8 mouse cellular contexts compared by ENCODE assay signal in the genomic region with DNA sequence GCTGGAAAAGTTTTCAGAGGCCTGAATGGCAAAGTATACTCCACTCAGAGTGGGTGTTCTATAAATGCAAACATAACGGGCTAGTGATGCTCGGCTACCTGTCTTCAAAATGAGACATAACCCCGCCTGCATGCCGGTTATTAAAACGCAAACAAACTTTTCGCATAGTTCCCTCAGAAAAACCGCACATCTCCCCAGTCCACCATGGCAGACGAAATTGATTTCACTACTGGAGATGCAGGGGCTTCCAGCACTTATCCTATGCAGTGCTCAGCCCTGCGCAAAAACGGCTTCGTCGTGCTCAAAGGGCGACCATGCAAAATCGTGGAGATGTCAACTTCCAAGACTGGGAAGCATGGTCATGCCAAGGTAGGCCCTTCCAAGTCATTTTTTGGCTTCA. TPM values are rescaled to one million over a fixed set of nuclear protein-coding genes. Genes with fewer than 3 reads are reported as not detected.
A peak's percentile ranks its signal among the peaks of the same experiment; 100 is the strongest.
DNase-seq lines count a peak whose midpoint lies in the region; ATAC-seq and TF ChIP-seq lines count a peak whose summit lies in the region.

No protein-coding gene starts in this region.

- TF ChIP-seq CTCF in cortical plate, adult 2 months (IDR thresholded peaks at IDR 0.05; ENCODE audit: extremely low read depth, insufficient read depth, low read length), result no peak

- H3K9me3 ChIP-seq in heart, embryonic 15.5 days (replicated peaks), result no peaks in the 10 kb centered on the region
- no peaks in the 10 kb centered on the region for H3K9me3 ChIP-seq in hindbrain, embryonic 15.5 days
- H3K9me3 ChIP-seq in midbrain, embryonic 15.5 days, result no peaks in the 10 kb centered on the region

- no peak overlapping the region for H3K27ac ChIP-seq in heart, embryonic 15.5 days
- H3K27ac ChIP-seq in cortical plate, adult 2 months (ENCODE audit: insufficient read depth, low read length), result no peak overlapping the region
- no peak overlapping the region for H3K27ac ChIP-seq in hindbrain, embryonic 15.5 days (replicated peaks)
- H3K27ac ChIP-seq in midbrain, embryonic 15.5 days, result no peak overlapping the region

- H3K4me3 ChIP-seq in heart, embryonic 15.5 days, result peak overlapping the region; percentile 68
- peak overlapping the region; percentile 11 for H3K4me3 ChIP-seq in cortical plate, adult 2 months (ENCODE audit: insufficient read depth, low read length)
- peak overlapping the region; percentile 59 for H3K4me3 ChIP-seq in hindbrain, embryonic 15.5 days
- H3K4me3 ChIP-seq in midbrain, embryonic 15.5 days, result peak overlapping the region; percentile 77

- no peak for DNase-seq in heart, postnatal 4 days
- no peak for DNase-seq in gastrocnemius, postnatal 25 days
- DNase-seq in layer of hippocampus, adult 18-20 months (ENCODE audit: low spot score in 2 of 2), result no peak
- no peak for DNase-seq in ovary, postnatal 10 days (ENCODE audit: low spot score)

- peak overlapping the region; percentile 70 for H3K9ac ChIP-seq in heart, embryonic 15.5 days
- peak overlapping the region; percentile 58 for H3K9ac ChIP-seq in hindbrain, embryonic 15.5 days
- H3K9ac ChIP-seq in midbrain, embryonic 15.5 days, result peak overlapping the region; percentile 73; the same call in 1 of the 2 replicates

- no peaks in the 10 kb centered on the region for H3K27me3 ChIP-seq in heart, embryonic 15.5 days
- H3K27me3 ChIP-seq in hindbrain, embryonic 15.5 days, result 0 out of 2 replicates have a peak, but pooled peaks cover 2% of the 10 kb centered on the region
- H3K27me3 ChIP-seq in midbrain, embryonic 15.5 days (replicated peaks), result no peaks in the 10 kb centered on the region

- no peak for TF ChIP-seq POLR2A in cortical plate, adult 2 months (IDR thresholded peaks at IDR 0.05; ENCODE audit: extremely low read depth, insufficient read depth, low read length)

- H3K4me1 ChIP-seq in heart, embryonic 15.5 days (replicated peaks), result peaks cover 14% of the 10 kb centered on the region; the same call in 1 of the 2 replicates
- 0 out of 2 replicates have a peak, but pooled peaks cover 1% of the 10 kb centered on the region for H3K4me1 ChIP-seq in cortical plate, adult 2 months (ENCODE audit: control insufficient read depth, insufficient read depth, low read length)
- peaks cover 13% of the 10 kb centered on the region for H3K4me1 ChIP-seq in hindbrain, embryonic 15.5 days (replicated peaks)
- peaks cover 11% of the 10 kb centered on the region for H3K4me1 ChIP-seq in midbrain, embryonic 15.5 days

- 18% methylated on average over 14 of the region's 14 CpGs for WGBS in heart, embryonic 15.5 days
- 22% methylated on average over 14 of the region's 14 CpGs for WGBS in hindbrain, embryonic 15.5 days
- 16% methylated on average over 14 of the region's 14 CpGs for WGBS in midbrain, embryonic 15.5 days

- H3K36me3 ChIP-seq in heart, embryonic 15.5 days, result no peaks in the 10 kb centered on the region
- H3K36me3 ChIP-seq in hindbrain, embryonic 15.5 days, result no peaks in the 10 kb centered on the region
- H3K36me3 ChIP-seq in midbrain, embryonic 15.5 days (replicated peaks), result no peaks in the 10 kb centered on the region

- H3K4me2 ChIP-seq in heart, embryonic 15.5 days, result peak overlapping the region; percentile 98
- peak overlapping the region; percentile 96 for H3K4me2 ChIP-seq in hindbrain, embryonic 15.5 days
- H3K4me2 ChIP-seq in midbrain, embryonic 15.5 days, result peak overlapping the region; percentile 99

- no peak for ATAC-seq in heart, embryonic 15.5 days (replicated peaks; ENCODE audit: insufficient number of reproducible peaks, insufficient read depth, low FRiP score, low read depth)
- no peak for ATAC-seq in hindbrain, embryonic 15.5 days (ENCODE audit: low FRiP score, low read depth)
- no peak for ATAC-seq in midbrain, embryonic 15.5 days (replicated peaks)

RNA-seq across cellular contexts. Expression of gene Eif5a2, which starts 0.8 kb away (rescaled TPM):
- 7.6 and 7.7 TPM in 2 replicates for polyA plus RNA-seq in heart, embryonic 15.5 days (2015; fragmentation: Nextera tagmentation; extraction: Ambion mirVana)
- 1 to 10 TPM; 6.4 to 6.7 TPM for total RNA-seq in heart, postnatal 4 days (2021)
- polyA plus RNA-seq in cortical plate, adult 2 months (2012; rRNA removed), result 24.6 and 26.2 TPM in 2 replicates
- polyA plus RNA-seq in hindbrain, embryonic 15.5 days (2015; fragmentation: Nextera tagmentation; extraction: Ambion mirVana), result 10.0 and 11.9 TPM in 2 replicates
- polyA plus RNA-seq in midbrain, embryonic 15.5 days (2015; fragmentation: Nextera tagmentation; extraction: Ambion mirVana), result 8.3 and 8.9 TPM in 2 replicates
- under 1 TPM; 0.79 to 0.83 TPM for total RNA-seq in gastrocnemius, postnatal 25 days (2021)
- total RNA-seq in layer of hippocampus, adult 18-20 months (2021), result 10 to 100 TPM; 34.7 to 35.5 TPM

RNA-seq across cellular contexts. Expression of gene Rpl22l1, which starts 23.4 kb away (rescaled TPM):
- 161 and 235 TPM in 2 replicates for polyA plus RNA-seq in heart, embryonic 15.5 days (2015; fragmentation: Nextera tagmentation; extraction: Ambion mirVana)
- total RNA-seq in heart, postnatal 4 days (2021), result 100 to 1,000 TPM; 174 to 181 TPM
- polyA plus RNA-seq in cortical plate, adult 2 months (2012; rRNA removed), result 156 and 163 TPM in 2 replicates
- polyA plus RNA-seq in hindbrain, embryonic 15.5 days (2015; fragmentation: Nextera tagmentation; extraction: Ambion mirVana), result 225 and 253 TPM in 2 replicates
- polyA plus RNA-seq in midbrain, embryonic 15.5 days (2015; fragmentation: Nextera tagmentation; extraction: Ambion mirVana), result 172 and 192 TPM in 2 replicates
- 100 to 1,000 TPM; 135 to 157 TPM for total RNA-seq in gastrocnemius, postnatal 25 days (2021)
- 100 to 1,000 TPM; 197 to 209 TPM for total RNA-seq in layer of hippocampus, adult 18-20 months (2021)

Comparison
In these comparisons a context has a peak if more than half of its experiments do, and no peak if none do; other contexts are left out.
1. H3K4me3 ChIP-seq: peak in every context shown above with its lines; median percentile 77 in midbrain, embryonic 15.5 days; 68 in heart, embryonic 15.5 days; 59 in hindbrain, embryonic 15.5 days; 11 in cortical plate, adult 2 months.